Mouse (Mus musculus) layer of hippocampus, postnatal 36 days (tissue): ENCODE measurements around the gene Ndrg3. TPM values are rescaled to one million over a fixed set of nuclear protein-coding genes. Genes with fewer than 3 reads are reported as not detected.
"Not testable (repeated sequence)": the region's sequence is repeated elsewhere in the genome, so short reads cannot be mapped to it uniquely, and the experiment has no call there.

Experiments used
- DNase-seq, 2 experiments: peaks; one replicate each; pipeline ENCODE4 v3.0.0; 2022
- total RNA-seq, 2 experiments: library from RNA; stranded (reverse); gene quantifications; 2 replicates each; pipeline ENCODE4 v1.2.3; 2021

The Ndrg3 gene
- total RNA-seq, 2 experiments from 2014 or later, result 415 to 419 TPM

GRCm38 (mm10) chr2:156935005-156935404, 56.9 kb downstream of the Ndrg3 start:
- DNase-seq, result no peak

GRCm38 (mm10) chr2:156933426-156933825, 58.4 kb downstream of the Ndrg3 start:
- no peak for DNase-seq

- DNase-seq, result no peak
Measured at GRCm38 (mm10) chr2:156931421-156931820, 60.4 kb downstream of the Ndrg3 start.

- no peak for DNase-seq
Measured at GRCm38 (mm10) chr2:156930549-156930948, 61.3 kb downstream of the Ndrg3 start.

GRCm38 (mm10) chr2:156929519-156930120, 62.2 kb downstream of the Ndrg3 start:
- no peak for DNase-seq

GRCm38 (mm10) chr2:156928606-156929005, 63.2 kb downstream of the Ndrg3 start:
- no peak for DNase-seq

- no peak for DNase-seq
Measured at GRCm38 (mm10) chr2:156927663-156928062, 64.2 kb downstream of the Ndrg3 start.

GRCm38 (mm10) chr2:156925611-156926010, 66.2 kb downstream of the Ndrg3 start:
- not testable (repeated sequence) for DNase-seq

GRCm38 (mm10) chr2:156925075-156925474, 66.8 kb downstream of the Ndrg3 start:
- DNase-seq, result not testable (repeated sequence)

GRCm38 (mm10) chr2:156924210-156924898, 67.5 kb downstream of the Ndrg3 start:
- no peak for DNase-seq

- DNase-seq, result no peak
Measured at GRCm38 (mm10) chr2:156923057-156923456, 68.8 kb downstream of the Ndrg3 start.

- no peak for DNase-seq
Measured at GRCm38 (mm10) chr2:156919796-156920195, 72.1 kb downstream of the Ndrg3 start.

- DNase-seq, result not testable (repeated sequence)
Measured at GRCm38 (mm10) chr2:156919191-156919590, 72.7 kb downstream of the Ndrg3 start.

GRCm38 (mm10) chr2:156918562-156918961, 73.3 kb downstream of the Ndrg3 start:
- no peak for DNase-seq

- DNase-seq, result no peak
Measured at GRCm38 (mm10) chr2:156916419-156917125, 75.3 kb downstream of the Ndrg3 start.

GRCm38 (mm10) chr2:156915559-156915958, 76.3 kb downstream of the Ndrg3 start:
- no peak for DNase-seq

GRCm38 (mm10) chr2:156913191-156913590, 78.7 kb downstream of the Ndrg3 start:
- DNase-seq, result no peak

GRCm38 (mm10) chr2:156905931-156906330, 85.9 kb downstream of the Ndrg3 start:
- DNase-seq, result not testable (repeated sequence)

- peak; percentile 47 to 65 for DNase-seq
Measured at GRCm38 (mm10) chr2:156904976-156905717, 86.7 kb downstream of the Ndrg3 start.

GRCm38 (mm10) chr2:156903367-156903766, 88.5 kb downstream of the Ndrg3 start:
- no peak for DNase-seq

- not testable (repeated sequence) for DNase-seq
Measured at GRCm38 (mm10) chr2:156902411-156902810, 89.4 kb downstream of the Ndrg3 start.

GRCm38 (mm10) chr2:156901883-156902282, 90.0 kb downstream of the Ndrg3 start:
- no peak for DNase-seq

- no peak for DNase-seq
Measured at GRCm38 (mm10) chr2:156901344-156901743, 90.5 kb downstream of the Ndrg3 start.
